Mouse (Mus musculus) neutrophil, adult 5-6 weeks (primary cell): ENCODE data around the gene Olfr467. TPM values are rescaled to one million over a fixed set of nuclear protein-coding genes. Genes with fewer than 3 reads are reported as not detected.
"Not testable (repeated sequence)": the region's sequence is repeated elsewhere in the genome, so short reads cannot be mapped to it uniquely, and the experiment has no call there.

Experiments
- ATAC-seq: fragments of 151-379, 151-347 bp; 2 replicates; pipeline ENCODE4 v1.8.0; 2017; ENCODE audit warnings: mild to moderate bottlenecking, moderate TSS enrichment; ENCODE audit not compliant: insufficient number of reproducible peaks, poor library complexity, low FRiP score, severe bottlenecking; ENCODE audit errors: extremely low read depth
- total RNA-seq: library from RNA; stranded (forward); fragments of 200-1000 nt; gene quantifications from 2 replicates; pipeline ENCODE4 v1.2.3, GENCODE M21; 2017

The Olfr467 gene
- not detected in 2 replicates for total RNA-seq

DNA sequence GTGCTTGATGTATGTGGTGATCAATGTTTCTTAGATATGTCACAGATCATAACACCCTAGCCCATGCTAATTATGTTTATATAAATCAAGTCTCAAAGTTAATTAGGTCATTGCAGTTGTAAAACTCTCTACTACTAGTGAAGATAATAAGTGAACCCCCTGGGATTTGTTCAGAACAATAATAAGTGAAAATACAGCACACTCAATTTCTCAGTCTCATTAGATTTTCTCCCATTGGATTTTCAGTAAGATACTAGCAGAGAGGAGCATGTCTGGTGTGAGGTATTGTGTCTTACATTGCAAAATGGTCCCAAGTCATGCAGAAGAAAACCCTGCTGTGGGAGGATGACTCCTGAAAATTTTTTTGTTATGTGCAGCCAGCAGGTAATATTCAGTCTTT lies at the start of gene Olfr467:
Olfr467 (plus strand) TSS at position 301 of the 400 bp plus-strand sequence.
- no peak for ATAC-seq

DNA sequence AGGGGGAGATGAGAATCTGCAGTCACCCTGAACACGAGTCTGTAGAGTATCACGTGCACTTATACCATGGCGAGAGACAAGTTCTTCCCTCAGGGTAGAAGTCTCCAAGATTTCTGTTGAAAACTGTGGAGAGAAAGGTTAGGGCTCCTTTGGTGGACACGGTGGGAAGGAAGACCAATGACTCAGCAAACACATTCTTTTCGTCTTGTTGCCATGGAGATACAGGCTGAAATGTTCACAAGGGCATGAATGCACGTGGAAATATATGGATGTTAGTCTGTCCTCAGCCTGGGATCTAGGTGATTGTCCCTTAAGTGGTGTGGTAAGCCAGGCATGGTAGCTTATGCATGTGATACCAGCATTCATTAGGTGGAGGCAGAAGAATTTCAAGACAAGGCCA lies 41.3 kb upstream of the Olfr467 start:
- ATAC-seq, result no peak

DNA sequence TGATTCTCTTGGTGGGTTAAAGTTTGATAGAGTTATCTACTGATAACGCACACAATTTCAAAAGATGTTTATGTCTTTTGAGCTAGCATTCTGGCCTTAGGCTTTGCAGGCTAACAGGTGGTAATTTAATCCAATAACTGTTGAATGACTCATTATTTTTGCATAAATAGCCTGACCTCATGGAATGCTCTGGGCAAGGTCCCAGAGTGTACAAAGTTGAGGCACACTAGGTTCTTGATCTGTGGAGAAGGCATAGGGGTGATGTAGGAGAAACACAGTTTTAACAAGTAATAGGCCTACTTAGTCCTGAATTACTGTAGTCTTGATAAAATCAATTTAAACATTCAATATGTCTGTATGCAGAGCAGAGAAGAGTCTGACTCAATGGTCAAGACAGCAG lies 33.8 kb upstream of the Olfr467 start:
- ATAC-seq, result no peak

DNA sequence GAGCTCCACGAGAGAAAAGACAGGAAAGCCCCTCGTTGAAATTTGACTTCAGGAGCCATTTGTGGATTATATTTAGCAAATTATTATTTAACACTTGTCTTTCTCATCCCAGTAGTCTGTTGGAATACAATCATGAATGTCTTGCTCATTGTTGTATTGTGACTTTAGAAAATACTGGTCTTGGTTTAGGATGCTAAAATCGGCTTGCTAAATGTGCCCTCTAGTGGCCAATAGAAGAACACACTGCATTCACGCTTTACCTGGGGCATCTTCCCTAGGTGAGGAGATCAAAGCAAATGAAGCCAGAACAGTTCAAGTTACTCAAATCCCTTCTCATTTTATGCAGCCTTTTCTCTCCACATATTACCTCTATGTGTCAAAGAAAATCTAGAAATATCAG lies 32.5 kb upstream of the Olfr467 start:
- ATAC-seq, result no peak

DNA sequence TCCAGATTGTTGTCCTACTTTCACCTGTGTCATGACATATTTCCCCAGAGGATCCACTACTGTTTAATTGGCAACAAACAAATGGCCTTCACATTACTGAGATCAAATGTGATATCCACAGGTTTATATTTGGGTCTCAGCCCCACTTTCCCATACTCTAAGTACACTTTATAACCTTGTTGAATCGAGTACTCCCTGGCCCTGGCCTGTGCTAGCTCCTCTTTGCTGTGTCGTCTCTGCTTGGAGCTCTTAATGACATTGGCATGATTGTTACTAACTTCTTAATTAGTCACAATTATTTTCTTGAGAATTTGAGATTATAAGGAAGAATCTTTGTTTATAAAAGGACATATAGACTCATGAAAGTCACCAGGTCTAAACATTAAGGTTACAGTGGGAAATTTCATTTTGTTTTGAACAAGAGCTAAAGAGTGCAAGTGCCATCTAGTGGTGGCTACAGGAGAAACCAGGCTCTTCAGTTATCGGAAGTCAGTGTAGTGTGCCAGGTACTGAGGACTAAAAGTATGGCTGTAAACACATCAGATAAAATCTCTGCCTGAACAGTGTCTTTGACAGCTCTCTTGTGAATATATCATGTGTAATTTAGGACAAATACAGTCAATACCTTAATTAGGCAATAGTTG lies 24.0 kb upstream of the Olfr467 start:
- ATAC-seq, result no peak

DNA sequence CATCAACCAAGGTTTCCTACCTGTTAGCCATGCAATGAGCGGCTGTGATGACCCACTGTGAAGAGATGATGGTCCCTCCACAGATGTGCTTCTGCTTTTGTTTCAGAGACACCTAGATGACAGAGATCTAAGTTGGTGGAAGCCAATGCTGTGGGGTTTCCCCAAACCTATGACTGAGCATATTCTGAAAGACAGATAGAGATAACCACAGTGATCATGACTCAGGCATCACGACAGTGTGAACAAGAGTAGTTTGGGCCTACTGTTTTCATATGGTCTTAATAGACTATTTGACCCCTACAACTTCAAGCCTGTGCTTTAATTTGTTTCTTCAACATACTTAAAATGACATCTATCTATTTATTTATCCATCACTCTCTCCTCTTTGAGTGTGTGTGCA lies 15.6 kb upstream of the Olfr467 start:
- ATAC-seq, result no peak

DNA sequence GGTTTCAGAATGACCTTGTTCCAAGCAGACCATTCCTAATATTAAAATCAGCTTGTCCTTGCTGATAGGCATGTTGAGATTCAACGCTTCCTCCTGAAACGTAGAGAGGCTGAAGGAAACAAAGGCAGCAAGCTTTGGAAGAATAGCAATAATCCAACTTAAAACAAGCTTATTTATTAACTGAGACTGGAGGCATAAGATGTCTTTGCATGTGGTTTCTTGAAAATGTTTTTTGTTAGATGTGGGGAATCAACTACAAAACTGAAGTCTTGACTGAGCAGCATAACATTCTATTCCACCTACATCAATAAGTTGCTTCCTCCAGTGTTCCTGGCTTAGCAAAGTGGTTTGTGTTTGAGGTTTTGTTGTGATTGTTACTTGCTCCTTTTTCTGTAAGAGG lies 11.0 kb upstream of the Olfr467 start, which contains the start of gene Ovch2:
Ovch2 (minus strand) TSS at position 101 of the 400 bp plus-strand sequence.
- ATAC-seq, result no peak

DNA sequence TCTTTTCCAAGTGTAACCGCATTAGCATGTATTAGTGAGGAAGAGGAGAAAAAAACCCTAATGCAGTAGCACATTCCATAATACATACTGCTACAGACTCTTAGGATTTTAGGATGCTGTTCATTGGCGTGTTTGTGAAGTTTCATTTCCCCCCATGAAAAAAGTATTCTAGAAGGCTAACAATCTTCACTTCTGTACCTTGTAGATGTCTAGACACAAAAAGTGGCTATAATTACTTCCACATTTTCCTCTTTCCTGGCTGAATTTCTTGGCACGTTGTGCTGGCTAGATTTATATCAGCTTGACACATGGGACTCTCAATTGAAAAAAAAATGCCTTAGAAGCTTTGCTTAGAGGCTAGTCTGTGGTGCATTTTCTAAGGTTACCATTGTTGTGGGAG lies 9.9 kb upstream of the Olfr467 start:
- ATAC-seq, result no peak

DNA sequence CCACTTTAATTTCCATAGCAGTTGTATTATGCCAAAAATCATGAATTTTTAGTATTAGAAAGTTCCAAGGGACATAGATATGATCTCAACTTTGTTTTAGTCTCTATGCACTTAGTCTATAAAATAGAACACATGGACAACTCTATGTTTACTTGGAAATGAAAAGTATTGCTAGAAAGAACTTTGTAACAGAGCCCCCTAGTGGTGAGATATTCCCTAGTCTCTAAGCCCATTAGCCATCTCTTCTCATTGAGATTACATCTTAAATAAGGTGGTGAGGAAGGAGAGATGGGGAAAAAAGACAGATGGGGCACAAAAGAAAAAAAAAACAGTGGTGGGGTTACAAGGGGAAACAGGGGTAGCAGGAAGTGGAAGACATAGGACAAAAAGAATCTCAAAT lies 7.4 kb downstream of the Olfr467 start:
- ATAC-seq, result no peak

DNA sequence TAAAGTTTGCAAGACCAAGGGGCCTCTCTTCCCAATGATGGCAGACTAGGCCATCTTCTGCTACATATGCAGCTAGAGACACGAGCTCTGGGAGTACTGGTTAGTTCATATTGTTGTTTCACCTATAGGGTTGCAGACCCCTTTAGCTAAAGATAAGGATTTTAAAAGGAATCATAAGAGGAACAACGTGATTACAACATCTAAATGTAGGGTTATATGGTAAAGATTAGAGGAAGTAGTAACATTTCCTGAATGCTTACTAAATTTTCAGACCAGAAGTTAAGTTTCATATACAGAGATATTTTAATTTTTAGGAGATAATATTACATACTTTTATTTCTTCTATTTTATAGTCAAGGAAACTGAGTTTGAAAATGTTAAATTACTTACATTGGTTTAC lies 11.8 kb downstream of the Olfr467 start:
- not testable (repeated sequence) for ATAC-seq

DNA sequence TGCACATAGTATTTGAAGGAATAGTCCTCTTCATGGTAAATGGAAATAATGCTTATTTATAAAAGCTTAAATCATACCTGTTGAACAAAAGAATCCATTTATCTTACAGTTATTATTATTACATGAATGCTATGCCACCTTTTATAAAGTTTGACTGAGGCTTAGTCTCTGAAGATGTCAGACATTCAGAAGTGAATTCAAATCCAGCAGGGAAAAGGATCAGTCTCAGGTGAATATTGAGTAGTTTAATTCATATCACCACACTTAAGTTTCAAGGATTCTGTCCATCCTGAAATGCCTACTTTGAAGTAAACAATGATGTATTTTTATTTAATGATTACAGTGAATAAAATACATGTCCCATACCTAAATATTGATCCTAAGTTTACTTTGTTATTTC lies 13.4 kb downstream of the Olfr467 start, which contains the start of gene Olfr469:
Olfr469 (minus strand) TSS at position 101 of the 400 bp plus-strand sequence.
- ATAC-seq, result not testable (repeated sequence)

DNA sequence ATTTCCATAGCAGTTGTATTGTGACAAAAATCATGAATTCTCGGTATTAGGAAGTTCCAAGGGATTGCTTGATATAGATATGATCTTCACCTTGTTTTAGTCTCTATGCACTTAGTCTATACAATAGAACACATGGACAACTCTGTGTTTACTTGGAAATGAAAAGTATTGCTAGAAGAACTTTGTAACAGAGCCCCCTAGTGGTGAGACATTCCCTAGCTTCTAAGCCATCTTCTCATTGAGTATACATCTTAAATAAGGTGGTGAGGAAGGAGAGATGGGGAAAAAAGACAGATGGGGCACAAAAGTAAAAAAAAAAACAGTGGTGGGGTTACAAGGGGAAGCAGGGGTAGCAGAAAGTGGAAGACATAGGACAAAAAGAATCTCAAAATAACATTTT lies 29.7 kb downstream of the Olfr467 start:
- no peak for ATAC-seq

DNA sequence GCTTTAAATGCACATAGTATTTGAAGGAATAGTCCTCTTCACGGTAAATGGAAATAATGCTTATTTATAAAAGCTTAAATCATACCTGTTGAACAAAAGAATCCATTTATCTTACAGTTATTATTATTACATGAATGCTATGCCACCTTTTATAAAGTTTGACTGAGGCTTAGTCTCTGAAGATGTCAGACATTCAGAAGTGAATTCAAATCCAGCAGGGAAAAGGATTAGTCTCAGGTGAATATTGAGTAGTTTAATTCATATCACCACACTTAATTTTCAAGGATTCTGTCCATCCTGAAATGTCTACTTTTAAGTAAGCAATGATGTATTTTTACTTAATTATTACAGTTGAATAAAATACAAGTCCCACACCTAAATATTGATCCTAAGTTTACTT lies 35.3 kb downstream of the Olfr467 start, which contains the start of gene Olfr470:
Olfr470 (minus strand) TSS at position 101 of the 400 bp plus-strand sequence.
- ATAC-seq, result not testable (repeated sequence)

Other genes with a start within 250 kb of the Olfr467 start
- not detected in 2 replicates for gene Olfml1, start 244.8 kb upstream of the Olfr467 start, total RNA-seq
- gene Ppfibp2, start 217.1 kb upstream of the Olfr467 start, total RNA-seq, result 7.2 and 7.8 TPM in 2 replicates
- gene 5330417H12Rik, start 187.1 kb upstream of the Olfr467 start, total RNA-seq, result not detected in 2 replicates
- not detected in 2 replicates for gene Cyb5r2, start 54.2 kb upstream of the Olfr467 start, total RNA-seq
- not detected in 2 replicates for gene Ovch2, start 11.1 kb upstream of the Olfr467 start, total RNA-seq
- gene Olfr469, start 13.3 kb downstream of the Olfr467 start, total RNA-seq, result 0.12 TPM in 1 of 2 replicates, not detected in the other
- not detected in 2 replicates for gene Olfr470, start 35.2 kb downstream of the Olfr467 start, total RNA-seq
- gene Olfr472, start 85.6 kb downstream of the Olfr467 start, total RNA-seq, result not detected in 2 replicates
- gene Olfr473, start 118.2 kb downstream of the Olfr467 start, total RNA-seq, result not detected in 2 replicates
- not detected in 2 replicates for gene Olfr474, start 142.4 kb downstream of the Olfr467 start, total RNA-seq
- gene Olfr476, start 152.5 kb downstream of the Olfr467 start, total RNA-seq, result not detected in 2 replicates
- not detected in 2 replicates for gene Olfr477, start 174.4 kb downstream of the Olfr467 start, total RNA-seq
- gene Olfr478, start 221.7 kb downstream of the Olfr467 start, total RNA-seq, result not detected in 2 replicates
- gene Olfr479, start 238.4 kb downstream of the Olfr467 start, total RNA-seq, result not detected in 2 replicates